Mouse (Mus musculus) lung, postnatal 0 days (tissue): ENCODE measurements at regions not wholly inside any gene's neighbourhood (a gene's known extent, or its start where the extent isn't known, plus 50 kb on each side); places are given as distances from the start of the nearest gene placed in this dataset.
A peak's percentile ranks its signal among the peaks of the same experiment; 100 is the strongest.

Experiments
- ATAC-seq: fragments of 200-750 bp; cut with Nextera tagmentation; 2 replicates; pipeline ENCODE4 v1.8.0; 2017; ENCODE audit warnings: moderate library complexity
- DNase-seq: peaks from one replicate; pipeline ENCODE4 v3.0.0-alpha.2; 2016; ENCODE audit warnings: low spot score
- H3K27ac ChIP-seq: fragments of 300-500 bp; sonication (generic); 2 replicates; pipeline ENCODE4 v1.5.1; 2014; ENCODE audit warnings: antibody characterized with exemption, mild to moderate bottlenecking, low read length, mixed read lengths
- H3K27me3 ChIP-seq: fragments of 300-500 bp; sonication (generic); replicated peaks from 2 replicates; pipeline ENCODE4 v1.6.1; 2014; ENCODE audit warnings: low read length, mixed read lengths; ENCODE audit not compliant: insufficient read depth
- H3K36me3 ChIP-seq: fragments of 300-500 bp; sonication (generic); 2 replicates; pipeline ENCODE4 v1.6.1; 2014; ENCODE audit warnings: low read length, mixed read lengths; ENCODE audit not compliant: insufficient read depth
- H3K4me1 ChIP-seq: fragments of 300-500 bp; sonication (generic); 2 replicates; pipeline ENCODE4 v1.6.1; 2014; ENCODE audit warnings: antibody characterized with exemption, low read depth, low read length, mixed read lengths; ENCODE audit not compliant: insufficient read depth
- H3K4me2 ChIP-seq: fragments of 300-500 bp; sonication (generic); replicated peaks from 2 replicates; pipeline ENCODE4 v1.6.1; 2014; ENCODE audit warnings: low read depth, mild to moderate bottlenecking, low read length, moderate library complexity, mixed read lengths
- H3K4me3 ChIP-seq: fragments of 300-500 bp; sonication (generic); 2 replicates; pipeline ENCODE4 v1.5.1; 2014; ENCODE audit warnings: low read depth, low read length
- H3K9ac ChIP-seq: fragments of 300-500 bp; sonication (generic); replicated peaks from 2 replicates; pipeline ENCODE4 v1.6.1; 2014; ENCODE audit warnings: low read depth, mild to moderate bottlenecking
- H3K9me3 ChIP-seq: fragments of 300-500 bp; sonication (generic); 2 replicates; pipeline ENCODE4 v1.6.1; 2016; ENCODE audit warnings: low read length, mixed read lengths
- CTCF ChIP-seq: IDR thresholded peaks from 2 replicates; pipeline ENCODE4 v1.5.1; 2016; ENCODE audit warnings: antibody characterized with exemption, mild to moderate bottlenecking
- EP300 ChIP-seq: IDR thresholded peaks from 2 replicates; pipeline ENCODE4 v1.6.1; 2016; ENCODE audit warnings: antibody characterized with exemption, mild to moderate bottlenecking, control low read depth
- WGBS: fragments of 180-500 bp; shearing (Covaris S2); extraction: QIAGEN DNeasy Blood & Tissue Kit; methylation state at CpG from one replicate; pipeline ENCODE4 v1.1.7; 2014; 5-methylcytosine and 5-hydroxymethylcytosine counted together

DNA sequence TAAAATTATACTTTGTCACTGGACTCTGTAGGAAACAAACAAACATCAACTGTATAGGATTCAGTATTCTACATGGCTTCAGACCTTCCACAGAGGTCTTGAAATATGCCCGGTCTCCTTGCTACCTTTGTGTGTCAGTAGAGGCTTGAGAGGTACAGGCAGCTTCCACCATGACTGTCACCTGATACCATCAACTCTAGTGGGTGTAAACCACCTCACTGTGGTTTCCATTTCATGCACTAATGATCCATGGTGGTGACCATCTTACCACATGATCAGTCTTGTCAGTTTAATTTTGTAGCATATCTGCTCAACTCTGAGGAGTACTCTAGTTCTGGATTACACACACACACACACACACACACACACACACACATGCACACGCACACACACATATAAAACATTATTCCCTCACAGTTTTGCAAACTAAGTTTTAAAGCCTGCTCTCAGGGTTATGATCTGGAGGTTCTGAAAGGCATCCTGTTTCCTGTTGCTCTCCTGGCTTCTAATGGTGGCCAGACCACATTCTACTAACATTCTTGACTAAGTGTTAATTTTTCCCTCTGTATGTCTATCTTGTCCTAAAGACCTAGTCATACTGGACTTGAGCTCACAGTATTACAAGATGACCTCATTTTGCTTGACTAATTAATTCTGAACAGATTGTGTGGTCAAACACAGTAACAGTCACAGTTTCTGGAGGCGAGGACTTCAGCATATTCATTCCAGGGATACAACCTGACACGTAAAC is 106.7 kb upstream of the Rgs1 start:
- no peaks in the 10 kb centered on the region for H3K4me1 ChIP-seq
- no peak overlapping the region for H3K4me3 ChIP-seq
- no peaks in the 10 kb centered on the region for H3K9me3 ChIP-seq
- no peak overlapping the region for H3K9ac ChIP-seq
- no peaks in the 10 kb centered on the region for H3K27me3 ChIP-seq
- WGBS: 86% methylated on average over 4 of the region's 4 CpGs
- no peak overlapping the region for H3K4me2 ChIP-seq
- no peak overlapping the region for H3K27ac ChIP-seq
- TF ChIP-seq EP300 (no peak), CTCF (no peak)
- DNase-seq: no peak
- no peaks in the 10 kb centered on the region for H3K36me3 ChIP-seq
- ATAC-seq: no peak

DNA sequence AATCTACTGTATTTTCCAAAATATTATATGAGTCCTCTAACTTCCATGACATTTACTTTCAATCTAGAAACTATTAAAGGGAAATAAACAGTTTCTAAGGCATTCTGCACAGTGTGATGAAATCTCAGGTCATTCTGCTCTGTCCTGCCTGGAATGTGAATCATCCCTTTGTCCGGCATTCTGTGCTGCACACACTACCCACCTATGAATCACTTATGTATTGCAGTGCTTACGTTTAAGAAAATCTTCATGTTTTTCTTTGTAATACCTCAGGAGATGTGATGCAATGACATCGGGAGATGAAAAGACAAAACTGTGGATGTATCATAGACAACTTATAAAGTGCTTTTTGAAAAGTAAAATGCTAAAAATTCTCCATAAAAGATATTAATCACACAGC is 106.0 kb upstream of the Rgs1 start:
- no peak overlapping the region for H3K9ac ChIP-seq
- DNase-seq (no peak), ATAC-seq (no peak)
- 76% methylated on average over 3 of the region's 3 CpGs for WGBS
- no peaks in the 10 kb centered on the region for H3K36me3 ChIP-seq
- no peaks in the 10 kb centered on the region for H3K27me3 ChIP-seq
- H3K27ac ChIP-seq: no peak overlapping the region
- no peak overlapping the region for H3K4me3 ChIP-seq
- H3K4me1 ChIP-seq: no peaks in the 10 kb centered on the region
- no peaks in the 10 kb centered on the region for H3K9me3 ChIP-seq
- no peak overlapping the region for H3K4me2 ChIP-seq
- no peak for TF ChIP-seq CTCF
- TF ChIP-seq EP300: no peak

DNA sequence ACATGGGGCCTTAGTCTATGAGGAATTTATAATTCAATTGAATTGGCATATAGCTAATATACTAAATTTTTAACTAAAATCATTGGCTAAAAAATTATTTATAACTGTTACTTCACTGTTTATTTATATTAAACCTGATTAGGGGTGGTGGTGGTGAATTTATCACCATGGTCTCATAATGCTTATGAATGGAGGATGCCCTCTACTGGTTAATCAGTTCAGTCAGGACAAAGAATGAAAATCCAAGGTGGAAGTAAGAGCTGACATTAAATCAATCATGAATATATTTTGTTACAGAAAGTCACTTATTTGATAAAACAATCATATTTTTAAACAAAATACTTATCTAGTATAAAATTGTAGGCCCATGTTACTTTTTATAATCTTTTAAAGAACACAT is 104.3 kb upstream of the Rgs1 start:
- no peaks in the 10 kb centered on the region for H3K4me1 ChIP-seq
- H3K9ac ChIP-seq: no peak overlapping the region
- no peak overlapping the region for H3K4me2 ChIP-seq
- no peaks in the 10 kb centered on the region for H3K36me3 ChIP-seq
- ATAC-seq: no peak
- no peak overlapping the region for H3K4me3 ChIP-seq
- H3K27ac ChIP-seq: no peak overlapping the region
- TF ChIP-seq EP300 (no peak), CTCF (peak; percentile 53)
- no peaks in the 10 kb centered on the region for H3K9me3 ChIP-seq
- no peak for DNase-seq
- H3K27me3 ChIP-seq: no peaks in the 10 kb centered on the region

DNA sequence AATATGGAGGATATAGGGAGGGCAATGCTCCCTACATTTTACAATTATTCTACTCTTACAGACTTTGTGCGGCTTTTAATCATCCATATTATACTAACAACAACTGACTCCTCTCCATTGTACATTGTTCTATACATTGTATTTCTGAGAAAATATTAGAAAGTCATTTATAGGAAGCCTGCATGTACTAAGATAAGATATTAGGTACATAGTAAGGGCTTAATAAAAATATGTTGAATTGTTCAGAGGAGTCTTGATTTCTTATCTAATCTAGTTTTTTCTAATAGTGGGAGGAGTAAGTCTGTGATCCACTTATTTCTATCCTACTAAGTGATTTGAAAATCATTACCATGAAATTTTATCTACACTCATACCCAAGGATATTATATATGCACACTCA is 94.8 kb upstream of the Rgs1 start:
- no peak overlapping the region for H3K4me2 ChIP-seq

DNA sequence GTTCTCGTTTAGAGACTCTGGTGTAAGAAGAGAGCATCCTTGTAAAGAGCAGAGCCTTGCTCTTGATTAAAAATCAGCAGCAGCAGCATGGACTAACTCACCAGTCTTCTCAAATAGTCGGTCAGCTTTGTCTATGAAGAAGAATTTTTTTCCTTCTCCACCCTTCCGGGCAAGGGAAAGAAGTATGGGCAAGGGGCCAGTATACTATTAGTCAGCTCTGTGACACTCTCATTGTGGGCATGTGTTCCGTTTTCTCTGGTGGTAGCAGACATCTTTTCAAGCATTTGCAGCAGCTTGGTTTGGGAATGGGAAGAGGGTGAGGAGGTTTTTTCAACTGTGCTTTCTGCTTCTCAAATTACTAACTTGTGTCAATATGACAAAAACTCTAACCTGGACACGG is 94.3 kb upstream of the Rgs1 start:
- no peaks in the 10 kb centered on the region for H3K27me3 ChIP-seq
- no peak overlapping the region for H3K9ac ChIP-seq
- H3K9me3 ChIP-seq: no peaks in the 10 kb centered on the region
- no peak overlapping the region for H3K27ac ChIP-seq
- no peaks in the 10 kb centered on the region for H3K36me3 ChIP-seq
- no peaks in the 10 kb centered on the region for H3K4me1 ChIP-seq
- 41% methylated on average over 5 of the region's 5 CpGs for WGBS
- no peak overlapping the region for H3K4me3 ChIP-seq
- H3K4me2 ChIP-seq: no peak overlapping the region
- ATAC-seq: peak; percentile 38; the same call in 1 of the 2 replicates
- peak; percentile 51 for DNase-seq
- TF ChIP-seq EP300 (no peak; the same call in 1 of the 2 replicates), CTCF (no peak)

More for the DNA sequence above, 94.8 kb upstream of the Rgs1 start:
- Histone ChIP-seq H3K4me3 (no peak overlapping the region), H3K9me3 (no peaks in the 10 kb centered on the region), H3K9ac (no peak overlapping the region), H3K27ac (no peak overlapping the region), H3K27me3 (no peaks in the 10 kb centered on the region), H3K36me3 (no peaks in the 10 kb centered on the region), H3K4me1 (no peaks in the 10 kb centered on the region)
- ATAC-seq (no peak), DNase-seq (no peak)
- WGBS: 88% methylated on average over 1 of the region's 1 CpGs
- no peak for TF ChIP-seq EP300
- no peak for TF ChIP-seq CTCF

DNA sequence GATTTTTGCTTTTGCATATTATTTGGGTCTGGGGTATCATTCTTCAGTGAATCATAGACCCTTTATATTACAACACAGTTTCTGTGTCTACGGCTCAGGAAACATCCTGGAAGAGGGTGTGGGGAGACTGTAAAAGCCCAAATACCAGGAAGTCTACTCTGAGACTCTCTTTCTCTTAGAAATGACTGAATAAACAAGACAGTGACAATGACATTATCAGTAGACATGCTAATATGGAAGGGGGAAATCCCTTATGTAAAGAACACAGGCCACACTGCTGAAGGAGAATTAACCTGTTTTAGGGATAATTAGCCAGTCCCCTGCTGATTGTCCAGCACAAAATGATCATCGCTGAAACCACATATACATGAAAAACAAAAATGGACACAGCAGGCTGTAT is 88.5 kb upstream of the Rgs1 start:
- Histone ChIP-seq H3K4me1 (no peaks in the 10 kb centered on the region), H3K36me3 (no peaks in the 10 kb centered on the region), H3K27me3 (no peaks in the 10 kb centered on the region), H3K27ac (no peak overlapping the region), H3K4me2 (no peak overlapping the region), H3K4me3 (no peak overlapping the region), H3K9me3 (no peaks in the 10 kb centered on the region), H3K9ac (no peak overlapping the region)
- DNase-seq (no peak), ATAC-seq (no peak)
- TF ChIP-seq CTCF (no peak), EP300 (no peak)
- 69% methylated on average over 2 of the region's 2 CpGs for WGBS
